Mouse (Mus musculus) liver, embryonic 11.5 days (tissue): ENCODE measurements around the gene Mei1. TPM values are rescaled to one million over a fixed set of nuclear protein-coding genes. Genes with fewer than 3 reads are reported as not detected.

ENCODE experiments used
- ATAC-seq: fragments of 200-750 bp; cut with Nextera tagmentation; replicated peaks from 2 replicates; pipeline ENCODE4 v1.8.0; 2017; ENCODE audit warnings: moderate number of reproducible peaks, mild to moderate bottlenecking, moderate TSS enrichment, moderate library complexity; ENCODE audit not compliant: low FRiP score
- DNase-seq: peaks from one replicate; pipeline ENCODE4 v3.0.0-alpha.2; 2017; ENCODE audit warnings: low spot score
- H3K27ac ChIP-seq: fragments of 300-500 bp; sonication (generic); 2 replicates; pipeline ENCODE4 v1.5.1; 2014; ENCODE audit warnings: mild to moderate bottlenecking, low read depth, low read length, control low read depth
- H3K27me3 ChIP-seq: fragments of 300-500 bp; sonication (generic); replicated peaks from 2 replicates; pipeline ENCODE4 v1.6.1; 2014; ENCODE audit warnings: low read length, mixed read lengths; ENCODE audit not compliant: control insufficient read depth, insufficient read depth
- H3K36me3 ChIP-seq: fragments of 300-500 bp; sonication (generic); 2 replicates; pipeline ENCODE4 v1.6.1; 2014; ENCODE audit warnings: mild to moderate bottlenecking, low read length, moderate library complexity, mixed read lengths; ENCODE audit not compliant: control insufficient read depth, insufficient read depth
- H3K4me1 ChIP-seq: fragments of 300-500 bp; sonication (generic); replicated peaks from 2 replicates; pipeline ENCODE4 v1.6.1; 2014; ENCODE audit warnings: low read length, mixed read lengths; ENCODE audit not compliant: control insufficient read depth, insufficient read depth
- H3K4me2 ChIP-seq: fragments of 300-500 bp; sonication (generic); 2 replicates; pipeline ENCODE4 v1.6.1; 2014; ENCODE audit warnings: mild to moderate bottlenecking, control low read depth, moderate library complexity
- H3K4me3 ChIP-seq: fragments of 300-500 bp; sonication (generic); 2 replicates; pipeline ENCODE4 v1.5.1; 2014; ENCODE audit warnings: low read depth, low read length, control low read depth
- H3K9ac ChIP-seq: fragments of 300-500 bp; sonication (generic); 2 replicates; pipeline ENCODE4 v1.6.1; 2014; ENCODE audit warnings: low read depth, low read length, control low read depth
- H3K9me3 ChIP-seq: fragments of 300-500 bp; sonication (generic); 2 replicates; pipeline ENCODE4 v1.6.1; 2016; ENCODE audit warnings: low read length, inconsistent platforms, mixed read lengths; ENCODE audit not compliant: control insufficient read depth
- WGBS: fragments of 180-500 bp; shearing (Covaris S2); extraction: QIAGEN DNeasy Blood & Tissue Kit; methylation state at CpG from one replicate; pipeline ENCODE4 v1.1.7; 2014; 5-methylcytosine and 5-hydroxymethylcytosine counted together
- polyA plus RNA-seq: library from polyadenylated mRNA; unstranded; fragments of >200 nt; fragmentation: Nextera tagmentation; extraction: Ambion mirVana; gene quantifications from 2 replicates; pipeline ENCODE4 v1.2.1, GENCODE M21; 2014

Gene Mei1
- polyA plus RNA-seq, 1 experiment from 2014 or later, result not detected

DNA sequence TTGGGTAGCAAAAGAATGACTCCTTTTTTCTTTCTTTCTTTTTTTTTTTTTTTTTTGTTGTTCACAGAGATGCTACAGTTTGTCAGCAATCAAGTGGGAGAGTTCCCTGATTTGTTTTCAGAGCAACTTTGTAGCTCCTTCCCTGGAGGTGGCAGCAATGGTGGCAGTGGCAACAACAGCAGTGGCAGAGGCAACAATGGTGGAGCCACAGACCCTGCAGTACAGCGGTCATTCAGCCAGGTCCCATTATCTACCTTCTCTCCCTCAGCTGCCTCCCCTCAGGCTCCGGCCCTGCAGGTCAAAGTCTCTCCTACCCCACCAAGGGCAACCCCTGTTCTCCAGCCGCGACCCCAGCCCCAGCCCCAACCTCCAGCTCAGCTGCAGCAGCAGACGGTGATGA, 99.9 kb downstream of the Mei1 start:
- DNase-seq (no peak), ATAC-seq (no peak)
- Histone ChIP-seq H3K36me3 (peaks cover 14% of the 10 kb centered on the region), H3K27ac (no peak overlapping the region), H3K9me3 (no peaks in the 10 kb centered on the region), H3K9ac (no peak overlapping the region), H3K4me3 (no peak overlapping the region), H3K4me1 (peaks cover 27% of the 10 kb centered on the region), H3K27me3 (no peaks in the 10 kb centered on the region), H3K4me2 (no peak overlapping the region)
- WGBS, result 79% methylated on average over 5 of the region's 5 CpGs

DNA sequence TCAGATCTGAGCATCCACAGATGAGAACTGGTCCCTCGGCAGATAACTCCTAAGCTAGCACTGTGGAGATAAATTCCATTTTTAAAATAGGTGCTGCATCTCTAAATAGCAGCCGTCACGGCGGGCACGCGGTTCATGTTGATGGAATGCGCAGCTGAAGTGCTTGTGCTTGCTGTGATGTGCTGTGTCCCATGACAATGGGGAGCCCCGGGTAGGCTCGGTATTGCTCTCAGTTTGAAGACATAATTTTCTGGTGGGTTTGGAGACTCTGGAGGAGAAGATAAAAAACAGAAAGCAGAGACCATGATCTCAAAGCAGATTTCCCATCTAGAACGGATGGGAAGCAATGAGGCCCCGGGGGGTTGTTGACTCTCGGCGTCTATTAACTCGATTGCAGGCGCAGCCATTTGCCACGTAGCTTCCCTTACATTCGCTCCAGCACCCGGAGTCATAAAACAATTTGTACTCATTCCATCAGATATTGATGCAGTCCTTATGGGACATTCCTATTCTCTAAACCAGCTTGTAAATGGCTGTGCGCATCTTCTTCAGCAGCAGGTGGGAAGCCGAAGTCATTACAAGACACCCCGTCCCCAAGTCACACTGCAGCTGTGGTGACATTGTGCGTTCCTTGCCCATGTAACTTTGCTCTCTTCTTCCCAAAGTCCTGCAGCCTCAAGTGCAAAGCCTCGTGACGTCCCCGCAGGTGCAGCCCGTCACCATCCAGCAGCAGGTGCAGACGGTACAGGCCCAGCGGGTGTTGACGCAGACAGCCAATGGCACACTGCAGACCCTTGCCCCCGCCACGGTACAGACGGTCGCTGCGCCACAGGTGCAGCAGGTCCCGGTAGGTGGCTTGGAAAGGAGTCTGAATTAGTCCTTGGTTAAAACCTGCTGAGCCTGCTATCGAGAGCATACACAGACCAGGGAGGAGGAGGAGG, 100.9 kb downstream of the Mei1 start:
- Histone ChIP-seq H3K27me3 (no peaks in the 10 kb centered on the region), H3K36me3 (peaks cover 24% of the 10 kb centered on the region), H3K27ac (no peak overlapping the region), H3K4me3 (no peak overlapping the region), H3K9ac (no peak overlapping the region), H3K9me3 (no peaks in the 10 kb centered on the region), H3K4me1 (peaks cover 20% of the 10 kb centered on the region), H3K4me2 (no peak overlapping the region)
- no peak for ATAC-seq
- WGBS, result 88% methylated on average over 36 of the region's 36 CpGs
- DNase-seq, result no peak

DNA sequence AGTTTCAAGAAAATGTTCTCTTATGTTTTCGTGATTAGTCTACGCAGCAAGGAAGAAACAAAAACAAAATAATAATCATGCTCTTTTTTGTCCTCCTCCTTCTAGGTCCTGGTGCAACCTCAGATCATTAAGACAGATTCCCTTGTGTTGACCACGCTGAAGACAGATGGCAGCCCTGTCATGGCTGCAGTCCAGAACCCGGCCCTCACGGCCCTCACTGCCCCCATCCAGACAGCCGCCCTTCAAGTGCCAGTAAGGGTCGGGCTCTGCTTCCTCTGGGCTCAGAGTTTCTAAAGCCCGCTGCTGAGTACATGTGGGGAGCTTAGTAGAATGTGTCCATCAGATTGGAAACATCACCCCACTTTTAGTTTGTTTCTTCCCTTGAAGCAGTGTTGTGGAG, 102.9 kb downstream of the Mei1 start:
- Histone ChIP-seq H3K27ac (no peak overlapping the region), H3K4me1 (peaks cover under 1% of the 10 kb centered on the region), H3K9ac (no peak overlapping the region), H3K27me3 (no peaks in the 10 kb centered on the region), H3K36me3 (peaks cover 34% of the 10 kb centered on the region), H3K4me2 (no peak overlapping the region), H3K9me3 (no peaks in the 10 kb centered on the region), H3K4me3 (no peak overlapping the region)
- ATAC-seq (no peak), DNase-seq (no peak)
- WGBS, result 87% methylated on average over 8 of the region's 8 CpGs

DNA sequence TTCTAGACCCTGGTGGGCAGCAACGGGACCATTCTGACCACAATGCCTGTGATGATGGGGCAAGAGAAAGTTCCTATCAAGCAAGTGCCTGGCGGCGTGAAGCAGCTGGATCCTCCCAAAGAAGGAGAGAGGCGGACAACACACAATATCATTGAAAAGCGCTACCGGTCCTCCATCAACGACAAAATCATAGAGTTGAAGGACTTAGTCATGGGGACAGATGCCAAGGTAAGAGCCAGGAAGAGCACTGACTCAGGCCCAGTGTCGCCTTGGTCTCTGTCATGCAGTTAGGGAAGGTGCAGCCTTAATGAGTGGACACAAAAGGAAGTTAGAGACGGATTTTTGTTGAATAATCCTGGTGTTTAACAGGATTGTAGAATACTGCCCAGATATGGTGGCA, 105.3 kb downstream of the Mei1 start:
- Histone ChIP-seq H3K4me3 (no peak overlapping the region), H3K4me1 (no peaks in the 10 kb centered on the region), H3K27ac (no peak overlapping the region), H3K4me2 (no peak overlapping the region), H3K27me3 (no peaks in the 10 kb centered on the region), H3K36me3 (peaks cover 59% of the 10 kb centered on the region), H3K9ac (no peak overlapping the region), H3K9me3 (no peaks in the 10 kb centered on the region)
- ATAC-seq, result no peak
- WGBS, result 90% methylated on average over 9 of the region's 9 CpGs
- no peak for DNase-seq

Other genes starting within 250 kb of the Mei1 start
- gene Tob2, start 211.2 kb upstream of the Mei1 start, polyA plus RNA-seq, result 18.3 and 19.3 TPM in 2 replicates
- gene Phf5a, start 198.1 kb upstream of the Mei1 start, polyA plus RNA-seq, result 224 and 237 TPM in 2 replicates
- 177 and 185 TPM in 2 replicates for gene Aco2, start 197.7 kb upstream of the Mei1 start, polyA plus RNA-seq
- 131 and 134 TPM in 2 replicates for gene Polr3h, start 143.8 kb upstream of the Mei1 start, polyA plus RNA-seq
- gene Csdc2, start 133.2 kb upstream of the Mei1 start, polyA plus RNA-seq, result 3.7 and 3.9 TPM in 2 replicates
- 34.6 and 40.6 TPM in 2 replicates for gene Pmm1, start 109.1 kb upstream of the Mei1 start, polyA plus RNA-seq
- gene 1700029P11Rik, start 89.5 kb upstream of the Mei1 start, polyA plus RNA-seq, result not detected in 2 replicates
- 133 and 151 TPM in 2 replicates for gene Xrcc6, start 82.2 kb upstream of the Mei1 start, polyA plus RNA-seq
- gene Desi1, start 36.1 kb upstream of the Mei1 start, polyA plus RNA-seq, result 27.4 and 30.3 TPM in 2 replicates
- gene Snu13, start 22.4 kb upstream of the Mei1 start, polyA plus RNA-seq, result 393 and 418 TPM in 2 replicates
- not detected in 2 replicates for gene 4930407I10Rik, start 10.8 kb upstream of the Mei1 start, polyA plus RNA-seq
- 17.1 and 17.5 TPM in 2 replicates for gene Ccdc134, start 57.9 kb downstream of the Mei1 start, polyA plus RNA-seq
- gene Srebf2, start 77.2 kb downstream of the Mei1 start, polyA plus RNA-seq, result 99.7 and 101 TPM in 2 replicates
- gene Shisa8, start 142.8 kb downstream of the Mei1 start, polyA plus RNA-seq, result 0.12 and 0.73 TPM in 2 replicates
- gene Tnfrsf13c, start 154.4 kb downstream of the Mei1 start, polyA plus RNA-seq, result 0.16 and 0.56 TPM in 2 replicates
- gene Cenpm, start 174.8 kb downstream of the Mei1 start, polyA plus RNA-seq, result 56.5 and 58.8 TPM in 2 replicates
- gene 1500009C09Rik, start 182.4 kb downstream of the Mei1 start, polyA plus RNA-seq, result not detected in 2 replicates
- gene Sept3, start 204.9 kb downstream of the Mei1 start, polyA plus RNA-seq, result 7.1 and 7.4 TPM in 2 replicates
- gene Wbp2nl, start 229.0 kb downstream of the Mei1 start, polyA plus RNA-seq, result 0.25 and 0.58 TPM in 2 replicates